Mouse (Mus musculus) hindbrain, embryonic 10.5 days (tissue): ENCODE measurements around the gene Jph4. TPM values are rescaled to one million over a fixed set of nuclear protein-coding genes. Genes with fewer than 3 reads are reported as not detected.

Experiments
- DNase-seq: peaks from one replicate; pipeline ENCODE4 v3.0.0-alpha.2; 2017; ENCODE audit warnings: low spot score
- H3K27ac ChIP-seq: fragments of 300-500 bp; sonication (generic); 2 replicates; pipeline ENCODE4 v1.5.1; 2016; ENCODE audit warnings: mild to moderate bottlenecking, moderate library complexity
- H3K27me3 ChIP-seq: fragments of 300-500 bp; sonication (generic); 2 replicates; pipeline ENCODE4 v1.6.1; 2016; ENCODE audit warnings: mild to moderate bottlenecking; ENCODE audit not compliant: poor library complexity, insufficient read depth, severe bottlenecking
- H3K36me3 ChIP-seq: fragments of 300-500 bp; sonication (generic); 2 replicates; pipeline ENCODE4 v1.6.1; 2016; ENCODE audit warnings: mild to moderate bottlenecking, moderate library complexity
- H3K4me1 ChIP-seq: fragments of 300-500 bp; sonication (generic); replicated peaks from 2 replicates; pipeline ENCODE4 v1.6.1; 2016; ENCODE audit warnings: mild to moderate bottlenecking
- H3K4me3 ChIP-seq: fragments of 300-500 bp; sonication (generic); 2 replicates; pipeline ENCODE4 v1.5.1; 2016; ENCODE audit warnings: mild to moderate bottlenecking, moderate library complexity
- H3K9me3 ChIP-seq: fragments of 300-500 bp; sonication (generic); 2 replicates; pipeline ENCODE4 v1.6.1; 2016; ENCODE audit warnings: mild to moderate bottlenecking, moderate library complexity
- WGBS: fragments of 180-500 bp; shearing (Covaris S2); methylation state at CpG from one replicate; pipeline ENCODE4 v1.1.7; 2016; 5-methylcytosine and 5-hydroxymethylcytosine counted together
- polyA plus RNA-seq: library from polyadenylated mRNA; unstranded; fragments of >200 nt; fragmentation: Nextera tagmentation; extraction: Ambion mirVana; gene quantifications from 2 replicates; pipeline ENCODE4 v1.2.1, GENCODE M21; 2016

The Jph4 gene
- 0.75 and 1.7 TPM in 2 replicates for polyA plus RNA-seq

GRCm38 (mm10) chr14:55116425-55117200 is at the start of gene Jph4:
Gene Jph4 (minus strand): TSS chr14:55116935.
- 4% methylated on average over 21 of the region's 21 CpGs for WGBS
- Histone ChIP-seq H3K36me3 (no peaks in the 10 kb centered on the region), H3K9me3 (no peaks in the 10 kb centered on the region), H3K4me3 (peak within 1 kb of the TSS; percentile 73), H3K27me3 (peaks cover 69% of the 10 kb centered on the region), H3K27ac (peak within 1 kb of the TSS; percentile 86), H3K4me1 (peaks cover 37% of the 10 kb centered on the region)
- DNase-seq: no peak

- H3K4me1 ChIP-seq: peaks cover 10% of the 10 kb centered on the region
- H3K27me3 ChIP-seq: peaks cover 11% of the 10 kb centered on the region; the same call in 1 of the 2 replicates
- no peak for DNase-seq
- H3K9me3 ChIP-seq: no peaks in the 10 kb centered on the region
- H3K4me3 ChIP-seq: no peak overlapping the region
- WGBS: 74% methylated on average over 5 of the region's 5 CpGs
- 0 out of 2 replicates have a peak overlapping the region, but pooled peaks have one; percentile 18 for H3K27ac ChIP-seq
- no peaks in the 10 kb centered on the region for H3K36me3 ChIP-seq
Measured at GRCm38 (mm10) chr14:55164172-55164806, 47.6 kb upstream of the Jph4 start.

- Histone ChIP-seq H3K4me3 (no peak overlapping the region), H3K36me3 (no peaks in the 10 kb centered on the region), H3K4me1 (peaks cover 5% of the 10 kb centered on the region), H3K9me3 (no peaks in the 10 kb centered on the region), H3K27ac (no peak overlapping the region), H3K27me3 (no peaks in the 10 kb centered on the region)
- DNase-seq: no peak
- 76% methylated on average over 4 of the region's 4 CpGs for WGBS
Measured at GRCm38 (mm10) chr14:55162168-55162567, 45.4 kb upstream of the Jph4 start.

- Histone ChIP-seq H3K36me3 (no peaks in the 10 kb centered on the region), H3K27me3 (no peaks in the 10 kb centered on the region), H3K4me1 (peaks cover 5% of the 10 kb centered on the region), H3K9me3 (no peaks in the 10 kb centered on the region), H3K27ac (no peak overlapping the region), H3K4me3 (peak overlapping the region; percentile 39)
- peak; percentile 80 for DNase-seq
- 33% methylated on average over 14 of the region's 14 CpGs for WGBS
Measured at GRCm38 (mm10) chr14:55161098-55161634, 44.4 kb upstream of the Jph4 start.

- Histone ChIP-seq H3K27ac (no peak overlapping the region), H3K36me3 (no peaks in the 10 kb centered on the region), H3K4me1 (peaks cover 5% of the 10 kb centered on the region), H3K27me3 (no peaks in the 10 kb centered on the region), H3K9me3 (no peaks in the 10 kb centered on the region), H3K4me3 (no peak overlapping the region)
- no peak for DNase-seq
- 75% methylated on average over 10 of the region's 10 CpGs for WGBS
Measured at GRCm38 (mm10) chr14:55160251-55161071, 43.7 kb upstream of the Jph4 start.

GRCm38 (mm10) chr14:55157322-55158065 is 40.8 kb upstream of the Jph4 start:
- H3K27me3 ChIP-seq: no peaks in the 10 kb centered on the region
- 73% methylated on average over 12 of the region's 12 CpGs for WGBS
- no peak overlapping the region for H3K27ac ChIP-seq
- no peaks in the 10 kb centered on the region for H3K9me3 ChIP-seq
- H3K4me3 ChIP-seq: no peak overlapping the region
- DNase-seq: no peak
- H3K36me3 ChIP-seq: no peaks in the 10 kb centered on the region
- peaks cover 14% of the 10 kb centered on the region for H3K4me1 ChIP-seq

- H3K4me1 ChIP-seq: peaks cover 14% of the 10 kb centered on the region
- H3K9me3 ChIP-seq: no peaks in the 10 kb centered on the region
- peak overlapping the region; percentile 40; the same call in 1 of the 2 replicates for H3K27ac ChIP-seq
- no peak for DNase-seq
- no peaks in the 10 kb centered on the region for H3K27me3 ChIP-seq
- WGBS: 92% methylated on average over 16 of the region's 16 CpGs
- no peak overlapping the region for H3K4me3 ChIP-seq
- no peaks in the 10 kb centered on the region for H3K36me3 ChIP-seq
Measured at GRCm38 (mm10) chr14:55152951-55153481, 36.3 kb upstream of the Jph4 start.

- 92% methylated on average over 4 of the region's 4 CpGs for WGBS
- H3K4me3 ChIP-seq: no peak overlapping the region
- no peak for DNase-seq
- H3K27ac ChIP-seq: no peak overlapping the region
- H3K27me3 ChIP-seq: no peaks in the 10 kb centered on the region
- H3K36me3 ChIP-seq: no peaks in the 10 kb centered on the region
- no peaks in the 10 kb centered on the region for H3K9me3 ChIP-seq
- H3K4me1 ChIP-seq: peaks cover 14% of the 10 kb centered on the region
Measured at GRCm38 (mm10) chr14:55152174-55152573, 35.4 kb upstream of the Jph4 start.

- peaks cover 19% of the 10 kb centered on the region for H3K4me1 ChIP-seq
- H3K27me3 ChIP-seq: no peaks in the 10 kb centered on the region
- no peak for DNase-seq
- WGBS: 84% methylated on average over 5 of the region's 5 CpGs
- no peaks in the 10 kb centered on the region for H3K9me3 ChIP-seq
- no peak overlapping the region for H3K27ac ChIP-seq
- no peaks in the 10 kb centered on the region for H3K36me3 ChIP-seq
- H3K4me3 ChIP-seq: no peak overlapping the region
Measured at GRCm38 (mm10) chr14:55150985-55151384, 34.2 kb upstream of the Jph4 start.

- no peak overlapping the region for H3K4me3 ChIP-seq
- WGBS: 78% methylated on average over 5 of the region's 5 CpGs
- H3K27me3 ChIP-seq: no peaks in the 10 kb centered on the region
- H3K9me3 ChIP-seq: no peaks in the 10 kb centered on the region
- peaks cover 18% of the 10 kb centered on the region for H3K4me1 ChIP-seq
- DNase-seq: no peak
- H3K27ac ChIP-seq: no peak overlapping the region; the same call in 1 of the 2 replicates
- H3K36me3 ChIP-seq: no peaks in the 10 kb centered on the region
Measured at GRCm38 (mm10) chr14:55149041-55149440, 32.3 kb upstream of the Jph4 start.

GRCm38 (mm10) chr14:55148363-55148915 is 31.7 kb upstream of the Jph4 start:
- H3K27me3 ChIP-seq: no peaks in the 10 kb centered on the region
- no peaks in the 10 kb centered on the region for H3K36me3 ChIP-seq
- H3K4me3 ChIP-seq: no peak overlapping the region
- no peaks in the 10 kb centered on the region for H3K9me3 ChIP-seq
- peaks cover 12% of the 10 kb centered on the region for H3K4me1 ChIP-seq
- 29% methylated on average over 5 of the region's 5 CpGs for WGBS
- peak; percentile 70 for DNase-seq
- no peak overlapping the region for H3K27ac ChIP-seq
